Mouse (Mus musculus): Measurements from ENCODE around the gene Ccdc34.

DNA sequence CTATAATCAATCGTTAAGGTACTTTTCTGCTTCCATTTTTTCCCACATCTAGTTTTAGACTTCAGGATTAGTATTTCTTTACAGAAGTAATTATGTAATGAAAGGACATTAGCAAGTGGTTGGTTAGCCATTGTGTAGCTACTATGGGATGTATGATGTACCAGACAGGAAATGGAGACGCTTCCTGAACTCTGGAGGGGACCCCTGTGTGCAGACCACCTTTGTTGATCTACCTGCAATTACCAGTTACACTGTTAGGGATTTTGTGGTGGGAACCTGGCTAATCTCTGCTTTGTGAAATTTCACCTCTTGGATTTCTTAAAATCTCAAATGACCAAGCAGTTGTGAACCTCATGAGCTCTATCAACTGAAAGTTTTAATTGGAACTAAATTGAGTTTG lies 45.3 kb upstream of the Ccdc34 start:
- no peak for TF ChIP-seq CTCF (IDR thresholded peaks at IDR 0.05; ENCODE audit: low read depth, low read length)
- no peak for TF ChIP-seq EP300 (IDR thresholded peaks at IDR 0.05; ENCODE audit: insufficient read depth, low read depth, low read length)

Measured in ES-Bruce4 (cell line).